Mouse (Mus musculus): ENCODE measurements at regions not wholly inside any gene's neighbourhood (a gene's known extent, or its start where the extent isn't known, plus 50 kb on each side); places are given as distances from the start of the nearest gene placed in this dataset.

- no peak overlapping the region for H3K27ac ChIP-seq (replicated peaks)
- no peak overlapping the region for H3K9ac ChIP-seq
- H3K4me1 ChIP-seq (replicated peaks) = no peaks in the 10 kb centered on the region
- H3K4me2 ChIP-seq = no peak overlapping the region
- H3K9me3 ChIP-seq (replicated peaks) = no peaks in the 10 kb centered on the region
- WGBS (ENCODE audit: insufficient replicate concordance) = 71% methylated on average over 1 of the region's 1 CpGs
- no peak for ATAC-seq (ENCODE audit: insufficient read depth)
- H3K27me3 ChIP-seq = no peaks in the 10 kb centered on the region
- H3K36me3 ChIP-seq (replicated peaks) = no peaks in the 10 kb centered on the region
- H3K4me3 ChIP-seq (replicated peaks) = no peak overlapping the region
These were observed 317.4 kb upstream of the Slc35b3 start for GRCm38 (mm10) chr13:39278101-39278500.

GRCm38 (mm10) chr13:39266024-39266423 lies 305.3 kb upstream of the Slc35b3 start:
- no peak for ATAC-seq (ENCODE audit: insufficient read depth)
- no peaks in the 10 kb centered on the region for H3K27me3 ChIP-seq
- H3K4me3 ChIP-seq (replicated peaks) = no peak overlapping the region
- H3K4me1 ChIP-seq (replicated peaks) = no peaks in the 10 kb centered on the region
- no peak overlapping the region for H3K4me2 ChIP-seq
- no peak overlapping the region for H3K27ac ChIP-seq (replicated peaks)
- WGBS (ENCODE audit: insufficient replicate concordance) = 61% methylated on average over 5 of the region's 5 CpGs
- H3K9ac ChIP-seq = no peak overlapping the region
- no peaks in the 10 kb centered on the region for H3K9me3 ChIP-seq (replicated peaks)
- no peaks in the 10 kb centered on the region for H3K36me3 ChIP-seq (replicated peaks)

GRCm38 (mm10) chr13:39256708-39257107 lies 296.0 kb upstream of the Slc35b3 start:
- WGBS (ENCODE audit: insufficient replicate concordance) = 21% methylated on average over 3 of the region's 3 CpGs
- H3K9me3 ChIP-seq (replicated peaks) = no peaks in the 10 kb centered on the region
- no peak overlapping the region for H3K27ac ChIP-seq (replicated peaks)
- no peaks in the 10 kb centered on the region for H3K36me3 ChIP-seq (replicated peaks)
- H3K4me2 ChIP-seq = no peak overlapping the region
- no peak for ATAC-seq (ENCODE audit: insufficient read depth)
- no peaks in the 10 kb centered on the region for H3K4me1 ChIP-seq (replicated peaks)
- H3K9ac ChIP-seq = no peak overlapping the region
- no peaks in the 10 kb centered on the region for H3K27me3 ChIP-seq
- H3K4me3 ChIP-seq (replicated peaks) = no peak overlapping the region

GRCm38 (mm10) chr13:39255338-39255737 lies 294.7 kb upstream of the Slc35b3 start:
- 53% methylated on average over 3 of the region's 3 CpGs for WGBS (ENCODE audit: insufficient replicate concordance)
- no peak overlapping the region for H3K4me2 ChIP-seq
- H3K9me3 ChIP-seq (replicated peaks) = no peaks in the 10 kb centered on the region
- ATAC-seq (ENCODE audit: insufficient read depth) = no peak
- H3K4me3 ChIP-seq (replicated peaks) = no peak overlapping the region
- no peaks in the 10 kb centered on the region for H3K4me1 ChIP-seq (replicated peaks)
- no peak overlapping the region for H3K9ac ChIP-seq
- no peaks in the 10 kb centered on the region for H3K36me3 ChIP-seq (replicated peaks)
- H3K27ac ChIP-seq (replicated peaks) = no peak overlapping the region
- no peaks in the 10 kb centered on the region for H3K27me3 ChIP-seq

GRCm38 (mm10) chr13:39252591-39252990 lies 291.9 kb upstream of the Slc35b3 start:
- H3K4me3 ChIP-seq (replicated peaks) = no peak overlapping the region
- H3K4me1 ChIP-seq (replicated peaks) = no peaks in the 10 kb centered on the region
- H3K9me3 ChIP-seq (replicated peaks) = no peaks in the 10 kb centered on the region
- ATAC-seq (ENCODE audit: insufficient read depth) = no peak
- H3K27ac ChIP-seq (replicated peaks) = no peak overlapping the region
- H3K27me3 ChIP-seq = no peaks in the 10 kb centered on the region
- H3K4me2 ChIP-seq = no peak overlapping the region
- no peak overlapping the region for H3K9ac ChIP-seq
- WGBS (ENCODE audit: insufficient replicate concordance) = 66% methylated on average over 3 of the region's 3 CpGs
- H3K36me3 ChIP-seq (replicated peaks) = no peaks in the 10 kb centered on the region

- ATAC-seq (ENCODE audit: insufficient read depth) = no peak
- Histone ChIP-seq H3K36me3 (replicated peaks) (no peaks in the 10 kb centered on the region), H3K27me3 (no peaks in the 10 kb centered on the region), H3K9me3 (replicated peaks) (no peaks in the 10 kb centered on the region), H3K27ac (replicated peaks) (no peak overlapping the region), H3K4me3 (replicated peaks) (no peak overlapping the region), H3K4me1 (replicated peaks) (no peaks in the 10 kb centered on the region), H3K4me2 (no peak overlapping the region), H3K9ac (no peak overlapping the region)
- WGBS (ENCODE audit: insufficient replicate concordance) = 55% methylated on average over 4 of the region's 4 CpGs
These were observed 289.4 kb upstream of the Slc35b3 start for GRCm38 (mm10) chr13:39250096-39250495.

GRCm38 (mm10) chr13:39226829-39227228 lies 266.2 kb upstream of the Slc35b3 start:
- Histone ChIP-seq H3K9ac (no peak overlapping the region), H3K27me3 (no peaks in the 10 kb centered on the region), H3K4me1 (replicated peaks) (no peaks in the 10 kb centered on the region), H3K4me3 (replicated peaks) (no peak overlapping the region), H3K4me2 (no peak overlapping the region), H3K27ac (replicated peaks) (no peak overlapping the region), H3K36me3 (replicated peaks) (no peaks in the 10 kb centered on the region), H3K9me3 (replicated peaks) (no peaks in the 10 kb centered on the region)
- 40% methylated on average over 4 of the region's 4 CpGs for WGBS (ENCODE audit: insufficient replicate concordance)
- ATAC-seq (ENCODE audit: insufficient read depth) = no peak

- Histone ChIP-seq H3K36me3 (replicated peaks) (no peaks in the 10 kb centered on the region), H3K9me3 (replicated peaks) (no peaks in the 10 kb centered on the region), H3K4me1 (replicated peaks) (no peaks in the 10 kb centered on the region), H3K27me3 (no peaks in the 10 kb centered on the region), H3K27ac (replicated peaks) (no peak overlapping the region), H3K4me3 (replicated peaks) (no peak overlapping the region), H3K4me2 (no peak overlapping the region), H3K9ac (no peak overlapping the region)
- WGBS (ENCODE audit: insufficient replicate concordance) = 55% methylated on average over 6 of the region's 6 CpGs
- ATAC-seq (ENCODE audit: insufficient read depth) = no peak
These were observed 265.0 kb upstream of the Slc35b3 start for GRCm38 (mm10) chr13:39225651-39226050.

GRCm38 (mm10) chr13:39211076-39211475 lies 250.4 kb upstream of the Slc35b3 start:
- Histone ChIP-seq H3K9ac (no peak overlapping the region), H3K4me2 (no peak overlapping the region), H3K4me1 (replicated peaks) (no peaks in the 10 kb centered on the region), H3K27ac (replicated peaks) (no peak overlapping the region), H3K9me3 (replicated peaks) (no peaks in the 10 kb centered on the region), H3K27me3 (no peaks in the 10 kb centered on the region), H3K4me3 (replicated peaks) (no peak overlapping the region), H3K36me3 (replicated peaks) (no peaks in the 10 kb centered on the region)
- ATAC-seq (ENCODE audit: insufficient read depth) = no peak
- WGBS (ENCODE audit: insufficient replicate concordance) = 77% methylated on average over 8 of the region's 8 CpGs

- Histone ChIP-seq H3K27ac (replicated peaks) (no peak overlapping the region), H3K4me1 (replicated peaks) (no peaks in the 10 kb centered on the region), H3K4me2 (no peak overlapping the region), H3K36me3 (replicated peaks) (no peaks in the 10 kb centered on the region), H3K4me3 (replicated peaks) (no peak overlapping the region), H3K9me3 (replicated peaks) (no peaks in the 10 kb centered on the region), H3K27me3 (no peaks in the 10 kb centered on the region), H3K9ac (no peak overlapping the region)
- 46% methylated on average over 2 of the region's 2 CpGs for WGBS (ENCODE audit: insufficient replicate concordance)
- ATAC-seq (ENCODE audit: insufficient read depth) = no peak
These were observed 223.1 kb upstream of the Slc35b3 start for GRCm38 (mm10) chr13:39183715-39184179.

- 45% methylated on average over 2 of the region's 2 CpGs for WGBS (ENCODE audit: insufficient replicate concordance)
These were observed 201.3 kb upstream of the Slc35b3 start for GRCm38 (mm10) chr13:39161980-39162379.

GRCm38 (mm10) chr13:39127942-39128341 lies 167.3 kb upstream of the Slc35b3 start:
- no peaks in the 10 kb centered on the region for H3K9me3 ChIP-seq (replicated peaks)
- H3K4me2 ChIP-seq = no peak overlapping the region
- ATAC-seq (ENCODE audit: insufficient read depth) = no peak
- H3K9ac ChIP-seq = no peak overlapping the region
- no peaks in the 10 kb centered on the region for H3K36me3 ChIP-seq (replicated peaks)
- no peak overlapping the region for H3K27ac ChIP-seq (replicated peaks)
- H3K4me3 ChIP-seq (replicated peaks) = no peak overlapping the region
- H3K27me3 ChIP-seq = no peaks in the 10 kb centered on the region
- no peaks in the 10 kb centered on the region for H3K4me1 ChIP-seq (replicated peaks)
- WGBS (ENCODE audit: insufficient replicate concordance) = 38% methylated on average over 1 of the region's 1 CpGs

More at GRCm38 (mm10) chr13:39161980-39162379, 201.3 kb upstream of the Slc35b3 start:
- no peak overlapping the region for H3K4me2 ChIP-seq
- H3K4me1 ChIP-seq (replicated peaks) = no peaks in the 10 kb centered on the region
- H3K9me3 ChIP-seq (replicated peaks) = no peaks in the 10 kb centered on the region
- H3K27ac ChIP-seq (replicated peaks) = no peak overlapping the region
- H3K27me3 ChIP-seq = no peaks in the 10 kb centered on the region
- ATAC-seq (ENCODE audit: insufficient read depth) = no peak
- H3K36me3 ChIP-seq (replicated peaks) = no peaks in the 10 kb centered on the region
- H3K9ac ChIP-seq = no peak overlapping the region
- no peak overlapping the region for H3K4me3 ChIP-seq (replicated peaks)
